8 mouse cellular contexts compared by ENCODE assay signal in the genomic region with DNA sequence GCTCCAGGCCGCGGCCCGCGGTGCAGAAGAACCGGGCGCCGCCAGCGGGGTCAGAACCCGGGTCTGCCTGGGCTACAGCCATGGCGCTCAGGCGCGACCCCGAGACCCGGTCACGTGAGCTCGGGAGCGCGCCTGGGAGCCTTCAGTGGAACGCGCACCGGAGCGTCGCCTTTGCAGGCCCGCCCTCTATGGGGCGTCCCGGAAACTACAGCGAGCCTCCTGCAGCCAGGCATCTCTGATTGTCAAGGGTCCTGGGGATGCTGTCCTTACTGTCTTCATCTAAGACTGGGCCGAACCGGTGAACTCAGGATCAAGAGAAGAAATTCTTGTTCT. TPM values are rescaled to one million over a fixed set of nuclear protein-coding genes. Genes with fewer than 3 reads are reported as not detected.
A peak's percentile ranks its signal among the peaks of the same experiment; 100 is the strongest.
DNase-seq lines count a peak whose midpoint lies in the region; ATAC-seq lines count a peak whose summit lies in the region.

A gene (minus strand): TSS at position 104 of the 333 bp plus-strand sequence.

- peak within 1 kb of the TSS; percentile 30 to 79 for H3K27ac ChIP-seq in heart, embryonic 14.5 days (replicated peaks in 1 of 2; ENCODE audit: control insufficient read depth in 1 of 2, insufficient read depth in 1 of 2, low read depth in 2 of 2, low read length in 2 of 2)
- H3K27ac ChIP-seq in liver, embryonic 13.5 days: peak within 1 kb of the TSS; percentile 71
- peak within 1 kb of the TSS; percentile 86 for H3K27ac ChIP-seq in stomach, embryonic 16.5 days (ENCODE audit: low read length)

- peaks cover 3% of the 10 kb centered on the region; the same call in 1 of the 2 replicates for H3K36me3 ChIP-seq in heart, embryonic 14.5 days (ENCODE audit: control insufficient read depth, insufficient read depth, low read length)
- H3K36me3 ChIP-seq in liver, embryonic 13.5 days: peaks cover 12% of the 10 kb centered on the region; the same call in 1 of the 2 replicates
- H3K36me3 ChIP-seq in stomach, embryonic 16.5 days (ENCODE audit: control insufficient read depth, insufficient read depth, low read length): 0 out of 2 replicates have a peak, but pooled peaks cover 2% of the 10 kb centered on the region

- H3K9ac ChIP-seq in heart, embryonic 14.5 days (ENCODE audit: low read length): peak within 1 kb of the TSS; percentile 98
- H3K9ac ChIP-seq in liver, embryonic 13.5 days: peak within 1 kb of the TSS; percentile 94
- peak within 1 kb of the TSS; percentile 98 for H3K9ac ChIP-seq in stomach, embryonic 16.5 days (ENCODE audit: low read length)

- ATAC-seq in CD4-positive, CD25-positive, alpha-beta regulatory T cell, adult 4 months: peak; percentile 94
- peak; percentile 93 for ATAC-seq in heart, embryonic 14.5 days (ENCODE audit: insufficient number of reproducible peaks, insufficient read depth, low FRiP score, low read depth)
- ATAC-seq in liver, embryonic 13.5 days (ENCODE audit: low read depth): peak; percentile 90
- peak; percentile 95 for ATAC-seq in stomach, embryonic 16.5 days (ENCODE audit: insufficient read depth, low FRiP score)

- peak within 1 kb of the TSS; percentile 73 for H3K4me2 ChIP-seq in heart, embryonic 14.5 days (ENCODE audit: low read length)
- peak within 1 kb of the TSS; percentile 75 for H3K4me2 ChIP-seq in liver, embryonic 13.5 days
- H3K4me2 ChIP-seq in stomach, embryonic 16.5 days (ENCODE audit: low read depth, low read length): peak within 1 kb of the TSS; percentile 72

- H3K27me3 ChIP-seq in heart, embryonic 14.5 days (ENCODE audit: control insufficient read depth, insufficient read depth, low read length): no peaks in the 10 kb centered on the region
- H3K27me3 ChIP-seq in liver, embryonic 13.5 days: no peaks in the 10 kb centered on the region
- H3K27me3 ChIP-seq in stomach, embryonic 16.5 days (ENCODE audit: control insufficient read depth, insufficient read depth, low read length): no peaks in the 10 kb centered on the region

- WGBS in heart, embryonic 14.5 days: under 1% methylated on average over 29 of the region's 29 CpGs
- 2% methylated on average over 29 of the region's 29 CpGs for WGBS in liver, embryonic 13.5 days (ENCODE audit: insufficient replicate concordance)
- WGBS in stomach, embryonic 16.5 days: 2% methylated on average over 29 of the region's 29 CpGs

- DNase-seq in c-Kit-negative CD71-positive TER-119-positive erythroid progenitor cells, embryonic 14.5 days (ENCODE audit: low read depth, low spot score): peak; percentile 73
- peak; percentile 56 for DNase-seq in fibroblast of lung, adult 2 months (ENCODE audit: low read depth)
- peak; percentile 94 for DNase-seq in kidney, postnatal 14 days
- DNase-seq in liver, embryonic 13.5 days: peak; percentile 82
- peak; percentile 92 for DNase-seq in neural tube, embryonic 10.5 days (ENCODE audit: extremely low spot score, low spot score)

- H3K4me3 ChIP-seq in heart, embryonic 14.5 days (ENCODE audit: control insufficient read depth in 1 of 2, insufficient read depth in 1 of 2, low read depth in 1 of 2, low read length in 2 of 2): peak within 1 kb of the TSS; percentile 82 to 93
- H3K4me3 ChIP-seq in liver, embryonic 13.5 days (replicated peaks): peak within 1 kb of the TSS; percentile 88
- peak within 1 kb of the TSS; percentile 94 for H3K4me3 ChIP-seq in stomach, embryonic 16.5 days (replicated peaks; ENCODE audit: low read length)

- peaks cover 2 to 18% of the 10 kb centered on the region in 2 experiments for H3K4me1 ChIP-seq in heart, embryonic 14.5 days (ENCODE audit: control insufficient read depth in 2 of 2, insufficient read depth in 2 of 2, low read length in 2 of 2)
- peaks cover 27% of the 10 kb centered on the region for H3K4me1 ChIP-seq in liver, embryonic 13.5 days (replicated peaks)
- peaks cover 8% of the 10 kb centered on the region; the same call in 1 of the 2 replicates for H3K4me1 ChIP-seq in stomach, embryonic 16.5 days (ENCODE audit: control insufficient read depth, insufficient read depth, low read length)

- no peaks in the 10 kb centered on the region for H3K9me3 ChIP-seq in heart, embryonic 14.5 days (ENCODE audit: control insufficient read depth, low read length)
- no peaks in the 10 kb centered on the region for H3K9me3 ChIP-seq in liver, embryonic 13.5 days (replicated peaks)
- H3K9me3 ChIP-seq in stomach, embryonic 16.5 days (replicated peaks; ENCODE audit: control insufficient read depth, low read length): no peaks in the 10 kb centered on the region

RNA-seq across cellular contexts. Expression of the gene that starts here (rescaled TPM):
- 10 to 100 TPM; 16.2 to 18.8 TPM for polyA plus RNA-seq in CD4-positive, CD25-positive, alpha-beta regulatory T cell, adult 4 months (2017; shearing (Covaris generic))
- polyA plus RNA-seq in heart, embryonic 14.5 days (2014; fragmentation: Nextera tagmentation; extraction: Ambion mirVana): 11.1 and 11.3 TPM in 2 replicates
- 7.8 and 10.5 TPM in 2 replicates for polyA plus RNA-seq in liver, embryonic 13.5 days (2015; fragmentation: Nextera tagmentation; extraction: Ambion mirVana)
- polyA plus RNA-seq in stomach, embryonic 16.5 days (2015; fragmentation: Nextera tagmentation; extraction: Ambion mirVana): 10.7 and 12.9 TPM in 2 replicates

Comparison
In these comparisons a context has a peak if more than half of its experiments do, and no peak if none do; other contexts are left out.
1. Peak in every context shown above with its lines: DNase-seq, ATAC-seq, H3K4me3 ChIP-seq and H3K27ac ChIP-seq.